Mouse (Mus musculus) erythroblast, adult 5-6 weeks (primary cell): ENCODE results near the gene Olfr1419. TPM values are rescaled to one million over a fixed set of nuclear protein-coding genes. Genes with fewer than 3 reads are reported as not detected.
"Not testable (repeated sequence)": the region's sequence is repeated elsewhere in the genome, so short reads cannot be mapped to it uniquely, and the experiment has no call there.

Source experiments
- ATAC-seq: replicated peaks from 2 replicates; pipeline ENCODE4 v1.8.0; 2016; ENCODE audit warnings: moderate number of reproducible peaks, mild to moderate bottlenecking, moderate TSS enrichment, inconsistent platforms; ENCODE audit not compliant: poor library complexity, low FRiP score, severe bottlenecking
- total RNA-seq, 2 experiments: library from RNA; stranded (forward) in 1 of 2; stranded (reverse) in 1 of 2; fragments of 150-400 nt in 1 of 2; fragments of 200-764, 138-1000 nt in 1 of 2; gene quantifications; 2 replicates each; pipeline versions ENCODE4 v1.2.3 to v1.2.4; 2015 to 2017; ENCODE audit warnings: low replicate concordance in 2 of 2

The Olfr1419 gene
- total RNA-seq (2015; ENCODE audit: low replicate concordance), result not detected in 2 replicates
- total RNA-seq (2017; ENCODE audit: low replicate concordance), result not detected in 2 replicates

DNA sequence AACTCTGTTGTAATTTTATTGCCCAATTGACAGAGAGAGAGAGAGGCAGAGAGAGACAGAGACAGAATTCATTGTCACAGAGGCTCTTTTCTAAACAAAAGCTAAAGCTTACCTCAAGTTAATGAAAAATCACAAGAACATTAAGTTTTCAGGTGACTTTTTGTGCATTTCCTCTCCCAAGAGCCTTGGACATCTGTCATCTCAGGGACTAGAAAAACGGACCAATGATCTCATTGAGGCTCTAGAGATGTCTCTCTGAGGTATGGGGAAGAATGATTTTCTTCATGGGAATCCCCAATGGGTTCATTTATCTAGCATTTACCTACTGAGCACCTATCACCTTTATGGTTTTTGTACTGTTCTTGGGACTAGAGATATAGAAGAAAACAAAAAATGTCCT, at the start of gene Olfr1419:
Olfr1419 (minus strand) TSS at position 101 of the 400 bp plus-strand sequence.
- ATAC-seq, result no peak

DNA sequence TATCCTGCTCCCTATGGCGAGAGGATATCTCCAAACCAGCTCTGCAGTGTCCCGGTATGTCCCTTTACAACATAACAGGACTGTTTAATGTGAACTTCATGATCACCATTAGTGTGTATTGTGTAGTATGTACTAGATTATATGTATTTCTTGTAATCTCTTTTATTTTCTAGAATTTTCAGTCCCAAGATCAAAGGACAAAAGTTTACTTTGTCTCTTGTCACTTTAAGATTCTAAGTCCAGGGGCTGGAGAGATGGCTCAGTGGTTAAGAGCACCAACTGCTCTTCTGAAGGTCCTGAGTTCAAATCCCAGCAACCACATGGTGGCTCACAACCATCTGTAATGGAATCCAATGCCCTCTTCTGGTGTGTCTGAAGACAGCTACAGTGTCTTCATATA, 47.6 kb upstream of the Olfr1419 start:
- ATAC-seq, result not testable (repeated sequence)

DNA sequence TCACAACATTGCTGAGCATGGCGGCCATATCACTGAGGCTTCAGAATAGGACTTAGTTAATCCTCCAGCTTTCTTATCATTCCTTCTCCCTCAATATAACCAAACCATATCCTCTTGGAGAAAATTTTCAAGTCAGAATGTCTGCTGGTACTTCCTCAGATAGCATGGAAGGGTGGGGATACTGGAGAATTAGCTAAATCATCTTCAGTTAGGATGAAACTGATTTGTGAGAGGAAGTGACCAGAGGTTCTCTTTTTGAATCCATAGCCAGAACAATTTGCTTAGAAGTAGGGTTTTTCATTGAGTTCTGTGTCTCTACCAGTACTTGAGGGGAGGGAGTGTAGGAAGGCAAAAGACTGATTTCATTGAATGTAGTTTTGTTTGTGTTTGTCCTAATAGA, 47.2 kb upstream of the Olfr1419 start:
- ATAC-seq, result no peak

DNA sequence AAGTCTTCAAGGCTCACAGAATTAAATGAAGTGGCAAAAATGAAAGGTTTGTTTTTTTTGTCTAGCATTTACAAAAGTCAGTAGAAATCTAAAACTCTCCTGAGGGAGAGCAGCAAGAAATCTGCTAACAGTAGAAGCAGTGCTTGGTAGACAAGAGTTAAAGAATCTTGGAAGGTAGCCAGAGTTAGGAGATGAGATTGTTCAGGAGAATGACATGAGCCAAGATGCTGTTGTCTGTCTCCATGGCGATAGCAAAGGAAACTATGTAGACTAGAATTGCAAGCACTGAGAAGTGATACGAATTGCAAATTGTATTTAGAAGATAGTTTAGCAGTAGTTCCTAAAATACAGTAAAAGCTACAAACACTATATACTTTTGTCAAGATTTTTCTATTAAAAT, 40.9 kb upstream of the Olfr1419 start:
- no peak for ATAC-seq

DNA sequence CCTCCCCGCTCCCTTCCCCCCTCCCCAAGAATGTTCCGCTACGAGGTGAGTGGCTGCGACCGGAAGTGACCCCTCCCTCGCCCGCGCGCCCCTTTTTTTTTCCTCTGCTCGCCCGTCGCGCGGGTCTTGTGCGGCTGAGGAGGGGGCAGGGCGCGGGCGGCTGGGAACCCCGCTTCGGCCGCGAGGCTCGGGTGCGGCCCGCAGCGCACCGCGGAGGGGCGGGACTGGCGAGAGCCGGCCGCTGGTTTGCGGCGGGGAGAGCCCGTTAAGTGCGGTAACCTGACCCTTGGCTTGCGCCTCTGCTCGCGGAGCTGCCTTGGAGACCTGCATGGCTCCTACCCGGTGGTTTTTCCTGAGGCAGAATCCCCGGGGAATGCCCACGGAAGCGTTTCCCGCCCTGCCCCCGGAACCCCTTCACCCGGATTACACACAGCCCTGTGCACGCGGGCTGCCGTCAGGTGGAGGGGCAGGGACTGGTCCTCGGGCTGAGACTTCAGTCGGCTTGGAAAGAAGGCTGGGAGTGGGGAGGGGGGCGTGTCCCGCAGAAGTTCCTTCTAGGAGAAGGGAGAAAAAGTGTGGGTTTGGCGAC, 37.7 kb upstream of the Olfr1419 start:
- peak; percentile 63 for ATAC-seq

DNA sequence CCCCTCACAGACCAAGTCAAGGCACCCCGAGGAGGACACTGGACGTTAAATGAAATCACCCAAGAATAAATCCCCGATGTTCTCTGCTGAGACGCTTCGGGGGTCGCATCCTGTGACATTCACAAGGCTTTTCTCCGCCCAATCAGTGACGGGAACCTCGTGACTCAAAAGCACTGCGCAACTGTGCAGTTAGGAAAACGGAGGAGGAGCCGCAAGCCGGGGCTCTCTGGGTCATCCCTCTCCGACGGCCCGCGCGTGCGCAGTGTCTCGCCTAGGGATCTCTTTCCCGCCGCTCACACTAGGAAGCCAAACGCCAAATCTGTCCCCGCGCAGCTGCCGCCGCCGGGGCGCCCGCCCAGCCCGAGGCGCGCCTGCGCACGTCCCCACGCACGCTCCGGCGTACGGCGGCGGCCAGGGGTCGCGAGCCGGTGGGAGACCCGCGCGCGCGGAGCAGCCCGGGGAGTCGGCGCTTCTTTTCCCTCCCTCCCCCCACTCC, 37.2 kb upstream of the Olfr1419 start, which contains the start of gene Patl1:
Patl1 (plus strand) TSS at position 363 of the 496 bp plus-strand sequence.
- peak; percentile 99 for ATAC-seq

DNA sequence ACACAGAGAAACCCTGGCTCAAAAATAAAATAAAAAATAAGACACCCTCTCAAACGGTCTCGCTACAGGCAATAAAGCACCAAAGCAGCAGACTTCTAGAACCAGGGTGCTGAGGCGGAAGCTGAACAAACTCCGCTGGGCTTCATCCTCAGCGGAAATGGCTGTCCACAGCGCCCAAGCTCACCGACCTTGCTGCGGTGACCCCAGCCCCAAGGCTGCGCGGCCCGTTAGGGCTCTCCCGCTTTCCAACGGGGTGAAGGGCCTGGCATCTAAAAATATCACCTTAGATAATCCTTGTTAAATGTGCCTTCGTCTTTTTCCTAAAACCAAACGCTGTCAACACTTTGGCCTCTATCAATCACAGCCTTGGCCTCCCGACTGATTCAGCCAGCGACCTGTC, 36.7 kb upstream of the Olfr1419 start:
- ATAC-seq, result no peak

DNA sequence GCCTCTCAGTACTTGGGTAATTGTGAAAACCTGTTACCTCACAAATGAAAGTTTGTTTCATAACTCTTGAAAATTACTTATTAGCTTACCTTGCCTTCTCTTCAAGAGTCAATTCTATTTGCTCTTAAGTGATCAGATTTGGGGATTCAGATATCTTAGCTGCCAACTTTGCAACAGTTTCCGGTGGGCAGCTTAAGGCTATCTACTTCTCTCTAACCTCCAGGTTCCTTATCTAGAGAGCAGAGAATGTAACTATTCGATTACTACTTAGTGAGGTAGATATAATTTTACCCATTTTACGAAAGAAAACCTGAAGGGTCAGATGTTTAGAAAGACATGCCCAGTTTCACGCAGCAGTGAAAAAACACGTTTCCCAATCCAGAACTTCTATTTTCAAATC, 36.1 kb upstream of the Olfr1419 start:
- no peak for ATAC-seq

DNA sequence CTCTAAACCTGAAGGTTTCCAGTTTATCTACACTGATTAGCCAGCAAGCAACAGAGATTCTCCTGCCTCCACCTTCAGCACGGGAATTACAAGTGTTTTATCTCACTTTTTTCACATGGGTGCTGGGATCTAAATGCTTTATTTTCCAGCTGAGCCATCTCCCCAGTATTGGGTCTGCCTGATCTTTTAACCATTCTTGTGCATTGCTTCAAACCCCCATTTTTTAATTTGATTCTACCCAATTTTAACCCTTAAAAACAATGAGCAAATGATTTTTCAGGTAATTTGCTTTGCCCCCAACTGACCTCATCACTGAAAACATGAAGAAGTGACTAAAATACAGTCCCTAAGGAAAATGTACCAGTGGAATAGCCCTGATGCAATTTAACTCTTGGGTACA, 11.4 kb upstream of the Olfr1419 start, which contains the start of gene Olfr1420:
Olfr1420 (plus strand) TSS at position 301 of the 400 bp plus-strand sequence.
- ATAC-seq, result no peak

DNA sequence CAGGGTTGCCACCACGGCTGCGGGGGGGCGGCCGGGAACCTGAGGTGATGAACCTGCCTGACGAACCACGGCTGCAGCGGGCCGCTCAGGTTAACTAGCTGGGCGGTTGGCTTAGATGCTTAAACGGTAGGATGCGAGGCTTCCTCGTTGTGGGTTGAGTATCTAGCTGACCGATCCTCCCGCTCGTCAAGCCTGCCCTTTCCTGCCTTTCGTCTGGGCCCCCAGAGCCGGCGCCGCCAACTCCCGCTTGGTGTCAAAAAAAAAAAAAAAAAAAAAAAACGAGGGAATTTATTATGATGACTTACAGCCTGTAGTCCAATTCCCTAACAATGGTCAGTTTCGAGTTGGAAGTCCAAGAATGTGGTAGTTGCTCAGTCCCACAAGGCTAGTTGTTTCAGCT, 3.5 kb upstream of the Olfr1419 start:
- ATAC-seq, result not testable (repeated sequence)

DNA sequence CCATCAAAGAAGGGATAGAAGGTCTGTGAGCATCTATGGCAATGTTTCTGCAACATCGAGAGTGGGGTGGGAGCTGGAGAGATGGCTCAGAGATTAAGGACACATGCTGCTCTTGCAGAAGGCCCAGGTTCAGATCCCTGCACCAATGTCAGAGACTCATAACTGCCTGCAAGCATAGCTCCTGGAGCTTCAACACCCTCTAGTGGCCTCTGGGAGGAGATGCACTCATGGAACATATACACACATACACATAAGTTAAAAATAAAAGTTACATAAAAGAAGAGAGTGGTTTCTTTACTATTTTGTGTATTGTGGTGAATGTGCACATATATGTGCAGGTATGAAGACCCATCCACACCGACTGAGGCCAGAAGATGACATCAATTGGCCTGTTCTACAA, 7.1 kb downstream of the Olfr1419 start:
- ATAC-seq, result no peak

DNA sequence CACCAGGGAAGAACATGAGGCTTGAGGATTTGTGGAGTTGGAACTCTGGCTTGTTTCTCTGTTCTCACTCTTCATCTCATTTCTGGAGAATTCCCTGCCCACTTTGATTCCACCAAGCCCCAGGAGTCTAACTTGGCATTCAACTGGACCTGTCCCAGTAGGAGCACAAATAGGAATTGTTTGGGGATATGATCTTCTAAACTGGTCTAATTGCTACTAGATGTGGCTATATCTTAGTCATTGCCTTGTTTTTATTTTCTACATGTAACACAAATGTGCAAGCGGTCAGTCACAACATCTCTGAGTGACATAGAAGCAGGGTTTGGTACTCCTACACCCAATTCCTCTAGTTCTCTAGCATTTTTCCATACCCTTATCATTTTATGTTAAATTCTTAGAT, 13.9 kb downstream of the Olfr1419 start, which contains the start of gene Olfr1418:
Olfr1418 (minus strand) TSS at position 101 of the 400 bp plus-strand sequence.
- ATAC-seq, result no peak

DNA sequence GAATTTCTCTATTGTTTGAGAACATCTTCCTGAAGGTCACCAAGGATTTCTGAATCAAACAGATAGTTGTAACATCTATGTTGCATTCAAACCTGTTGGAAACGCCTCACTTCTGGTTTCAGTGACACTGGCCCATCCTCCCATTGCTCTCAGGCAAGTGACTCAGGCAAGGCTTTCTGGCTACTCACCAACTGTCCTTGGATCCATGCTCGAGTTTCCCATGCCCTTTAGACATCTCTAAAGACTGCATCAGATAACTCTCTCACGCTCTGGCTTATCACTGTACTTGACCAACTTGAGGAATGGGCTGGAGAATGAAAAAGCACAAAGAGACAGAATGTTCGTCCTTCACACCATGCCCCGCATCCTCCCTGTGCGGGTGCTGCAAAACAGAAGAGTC, 18.4 kb downstream of the Olfr1419 start:
- ATAC-seq, result no peak

DNA sequence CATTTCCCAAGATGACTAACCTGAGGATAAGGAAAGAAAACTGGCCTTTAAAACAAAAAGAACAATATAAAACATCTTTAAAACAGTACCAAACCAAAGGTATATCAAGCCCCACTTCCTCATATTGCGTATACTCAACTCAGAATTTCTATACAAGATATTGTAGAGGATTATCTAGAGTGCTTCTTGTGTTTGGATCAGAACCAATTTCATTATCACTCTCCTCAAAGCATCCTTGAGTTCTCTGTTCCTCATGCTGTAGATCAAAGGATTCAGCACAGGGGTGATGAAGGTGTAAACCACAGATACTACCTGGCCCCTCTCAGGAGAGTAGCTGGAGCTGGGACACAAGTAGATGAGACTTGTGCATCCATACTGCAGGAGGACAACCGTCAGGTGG, 20.1 kb downstream of the Olfr1419 start:
- no peak for ATAC-seq

DNA sequence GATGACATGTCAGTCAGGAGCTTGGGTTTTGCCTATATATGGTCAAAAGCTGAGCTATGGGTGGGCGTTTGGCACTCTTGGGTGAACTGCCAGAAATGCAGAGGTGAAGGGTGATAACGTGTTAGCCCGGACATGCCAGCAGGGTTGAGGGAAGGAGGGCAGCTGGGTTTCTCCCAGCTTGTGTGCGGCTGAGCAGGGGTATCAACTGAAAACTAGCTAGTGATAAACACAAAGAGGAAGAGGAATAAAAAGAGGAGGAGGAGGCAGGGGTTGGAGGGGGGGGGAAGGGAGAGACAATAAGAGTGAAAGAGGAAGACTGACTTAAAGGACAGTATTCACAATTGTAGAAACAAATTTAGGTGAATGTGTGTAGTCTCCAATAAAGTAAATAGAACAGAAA, 22.3 kb downstream of the Olfr1419 start:
- ATAC-seq, result no peak

DNA sequence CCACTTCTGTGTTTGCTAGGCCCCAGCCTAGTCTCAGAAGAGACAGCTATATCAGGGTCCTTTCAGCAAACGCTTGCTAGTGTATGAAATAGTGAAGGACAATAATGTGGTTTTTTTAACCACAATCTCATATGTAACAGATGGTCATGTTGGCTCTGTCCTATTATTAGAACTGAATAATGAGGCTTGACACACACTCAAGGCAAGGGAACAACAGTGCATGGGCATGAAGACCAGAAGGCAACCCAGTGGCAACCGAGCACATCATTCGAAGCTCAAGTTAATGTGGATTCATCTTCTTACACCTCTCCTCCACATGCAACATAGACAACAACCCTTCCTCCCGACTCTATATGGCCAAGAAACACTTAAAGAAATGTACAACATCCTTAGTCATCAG, 28.6 kb downstream of the Olfr1419 start:
- no peak for ATAC-seq

DNA sequence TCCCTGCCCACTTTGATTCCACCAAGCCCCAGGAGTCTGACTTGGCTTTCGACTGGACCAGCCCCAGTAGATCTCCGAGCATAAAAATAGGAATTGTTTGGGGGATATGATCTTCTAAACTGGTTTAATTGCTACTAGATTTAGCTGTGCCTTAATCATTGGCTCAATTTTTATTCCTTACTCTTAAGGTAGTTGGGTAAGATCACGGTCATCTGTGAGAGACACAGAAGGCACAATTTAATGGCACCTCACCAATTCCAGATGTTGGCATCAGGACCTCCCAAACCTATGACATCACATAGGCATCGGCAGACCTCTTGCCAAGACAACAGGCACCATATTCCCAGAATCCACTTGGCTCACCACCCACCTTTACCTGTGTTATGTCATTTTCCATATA, 35.8 kb downstream of the Olfr1419 start, which contains the start of gene Olfr1417:
Olfr1417 (minus strand) TSS at position 101 of the 400 bp plus-strand sequence.
- no peak for ATAC-seq

DNA sequence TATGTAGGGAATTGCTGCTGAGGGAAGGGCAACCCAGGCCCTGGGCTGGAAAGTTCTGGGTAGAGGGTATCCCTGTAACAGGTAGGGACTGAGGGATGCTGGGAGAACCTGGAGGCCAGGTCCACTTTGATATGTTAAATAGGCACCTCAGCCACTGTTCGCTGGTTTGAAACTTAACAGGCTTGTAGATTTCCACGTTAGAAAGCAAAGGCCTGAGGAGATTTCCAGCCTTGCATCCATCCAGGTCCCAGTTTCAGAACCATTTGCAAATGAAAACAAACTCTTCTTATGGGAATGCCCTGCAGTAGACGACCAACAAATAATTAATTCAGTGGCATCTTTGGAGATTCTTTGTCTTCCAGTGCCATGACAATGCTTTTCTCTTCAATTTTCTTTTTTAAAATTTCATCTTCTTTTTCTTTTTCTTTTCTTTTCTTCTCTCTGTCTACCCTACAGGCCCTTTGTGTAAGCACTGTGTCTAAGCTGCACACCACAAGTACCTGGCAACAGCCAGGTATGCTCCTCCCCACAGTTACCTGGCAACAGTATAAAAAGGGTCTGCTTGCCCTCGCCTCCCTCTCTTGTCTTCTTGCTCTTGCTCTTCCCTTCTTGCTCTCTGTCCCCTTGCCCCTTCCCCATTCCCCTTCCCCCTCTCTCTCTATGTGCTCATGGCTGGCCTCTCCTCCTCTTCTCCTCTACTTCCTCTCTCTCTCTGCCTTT, 51.4 kb downstream of the Olfr1419 start:
- ATAC-seq, result no peak

DNA sequence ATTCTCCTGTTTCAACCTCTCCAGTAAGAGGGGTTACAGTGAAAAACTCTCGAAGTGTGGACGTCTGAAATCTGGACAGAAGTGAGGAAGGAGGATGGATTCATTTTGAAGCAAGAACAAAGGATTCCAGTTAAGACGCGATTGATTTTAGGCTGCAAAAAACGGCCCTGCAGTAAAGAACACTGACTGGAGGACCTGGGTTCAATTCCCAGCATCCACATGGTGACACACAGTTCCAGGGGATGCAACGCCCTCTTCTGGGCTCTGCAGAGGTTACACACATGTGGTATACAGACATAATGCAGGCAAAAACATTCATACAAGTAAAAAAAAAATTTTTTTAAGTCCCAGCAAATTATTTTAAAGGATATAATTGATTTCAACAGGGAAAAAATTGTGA, 54.7 kb downstream of the Olfr1419 start:
- ATAC-seq, result no peak

DNA sequence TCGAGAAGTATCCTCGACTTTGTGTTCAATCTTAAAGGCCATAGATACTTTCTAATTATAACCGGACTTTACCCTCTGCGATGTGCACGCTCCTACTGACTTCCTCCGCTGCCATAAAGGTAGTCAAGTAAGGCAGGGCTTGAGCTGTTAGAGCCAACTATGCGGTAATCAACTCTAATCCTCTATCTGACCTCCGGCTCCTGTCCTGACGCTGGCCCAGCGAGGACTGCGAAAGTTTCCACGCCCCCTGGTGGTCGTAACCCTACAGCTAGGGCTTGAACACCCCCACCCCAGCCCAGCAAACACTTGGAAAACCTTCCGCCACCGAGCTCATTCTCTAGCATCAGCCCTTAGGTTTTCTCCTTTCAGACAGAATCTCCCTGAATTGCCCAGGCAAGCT, 55.1 kb downstream of the Olfr1419 start:
- no peak for ATAC-seq

DNA sequence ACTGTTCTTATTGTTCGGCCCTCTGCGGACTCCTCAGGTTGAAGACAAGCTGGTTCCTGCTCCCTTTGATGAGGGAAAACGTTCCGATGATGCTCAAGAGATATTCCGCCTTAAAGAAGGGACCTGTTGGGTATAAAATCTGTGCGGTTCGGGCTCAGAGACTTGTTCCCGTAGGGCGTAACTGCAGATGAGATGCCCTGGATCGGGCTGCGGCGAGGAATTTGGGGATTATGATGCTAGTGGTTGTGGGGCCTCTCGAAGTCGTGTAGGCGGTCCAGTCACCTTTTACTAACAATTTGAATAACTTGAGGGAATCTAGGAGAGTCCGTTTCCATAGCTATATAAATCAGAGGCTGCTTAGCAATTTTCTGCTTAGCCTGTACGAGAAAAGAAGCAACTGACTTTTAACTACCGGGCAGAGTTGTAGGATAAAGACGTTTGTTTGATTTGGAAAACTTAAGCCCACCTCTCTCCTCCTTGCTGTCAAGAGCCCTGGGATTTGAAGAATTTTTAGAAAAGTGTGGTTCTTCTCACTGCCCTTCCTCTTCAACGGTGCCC, 55.7 kb downstream of the Olfr1419 start, which contains the start of gene Stx3:
Stx3 (minus strand) TSS at position 261 of the 558 bp plus-strand sequence.
- no peak for ATAC-seq
